Mouse (Mus musculus) adrenal gland, adult 10 weeks (tissue): ENCODE measurements around the gene Ranbp3l. TPM values are rescaled to one million over a fixed set of nuclear protein-coding genes. Genes with fewer than 3 reads are reported as not detected.

Experiments
- polyA plus RNA-seq: library from polyadenylated mRNA; stranded (reverse); fragments of 350-450 nt; fragmentation: Illumina TruSeq; extraction: RNeasy Lipid Tissue Mini Kit (QIAGEN cat#74804); gene quantifications from one replicate; pipeline ENCODE4 v1.2.3, GENCODE M21; 2014; ENCODE audit warnings: low read depth, low replicate concordance

Gene Ranbp3l
- polyA plus RNA-seq, result not detected

DNA sequence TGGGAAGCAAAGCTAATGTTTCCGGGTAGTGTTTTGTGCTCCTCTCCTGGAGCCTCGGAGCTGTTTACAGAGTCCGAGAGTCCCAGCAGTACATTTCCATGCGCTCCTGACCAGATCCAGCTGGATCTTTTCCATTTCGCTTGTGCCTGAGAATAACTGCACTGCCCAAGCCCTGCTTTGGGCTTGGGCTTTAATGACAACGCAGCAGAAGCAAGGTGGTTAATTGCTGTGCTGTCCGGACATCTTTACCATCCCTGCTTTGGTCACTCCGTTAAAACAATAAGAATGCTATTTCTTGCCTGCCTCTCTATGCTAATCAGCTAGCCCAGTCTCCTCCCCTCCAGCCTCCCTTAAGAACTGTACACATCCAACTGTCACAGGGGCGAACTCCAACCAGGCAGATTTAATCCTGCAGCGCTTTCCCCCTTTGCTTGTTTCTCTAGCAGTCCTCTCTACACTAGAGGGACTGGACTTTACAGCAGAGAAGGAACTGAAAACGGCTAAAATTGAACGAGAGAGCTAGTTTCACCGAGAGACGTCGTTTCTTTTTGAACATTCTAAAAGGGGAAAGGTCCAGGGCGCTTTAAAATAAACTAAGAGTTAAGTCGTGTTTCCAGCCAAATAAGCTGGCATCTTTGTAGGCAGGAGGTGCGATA, at the start of gene Ranbp3l:
Gene Ranbp3l, plus strand, starts transcription at position 377 of the 656 bp plus-strand sequence.

DNA sequence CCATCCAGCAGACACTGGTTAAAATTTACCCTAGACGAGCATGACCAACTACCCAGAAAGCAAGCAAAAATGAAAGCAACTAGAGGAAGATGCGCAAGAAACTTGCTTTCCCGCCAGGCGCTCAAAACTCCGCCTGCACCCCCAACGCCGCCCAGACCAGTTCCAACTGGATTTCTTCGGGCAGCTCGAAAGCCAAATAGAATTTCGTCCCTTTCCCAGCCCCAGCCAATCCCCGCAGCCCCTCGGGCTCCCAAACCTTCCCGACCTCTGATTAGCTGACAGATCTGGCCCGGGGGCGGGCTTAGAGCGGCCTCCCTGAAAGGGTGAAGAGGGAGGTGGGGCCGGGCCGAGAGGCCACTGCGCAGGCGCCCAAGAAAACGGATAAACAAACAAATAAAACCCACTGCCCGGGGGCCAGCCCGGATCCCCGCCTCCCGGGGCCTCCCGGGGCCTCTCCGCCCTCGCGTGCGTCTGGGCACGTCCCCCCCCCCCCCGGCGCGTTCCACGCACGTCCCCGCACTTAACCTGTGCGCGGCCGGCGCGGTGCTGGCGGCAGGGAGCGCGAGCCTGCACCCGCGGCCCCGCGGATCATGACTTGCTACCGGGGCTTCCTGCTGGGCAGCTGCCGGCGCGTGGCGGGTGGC, 103.3 kb downstream of the Ranbp3l start, which contains the start of gene Nadk2:
Gene Nadk2, plus strand, starts transcription at position 349 of the 644 bp plus-strand sequence.

Other genes starting within 250 kb of the Ranbp3l start
- 158 TPM for gene Nadk2, start 103.3 kb downstream of the Ranbp3l start, polyA plus RNA-seq
- 102 TPM for gene Lmbrd2, start 172.6 kb downstream of the Ranbp3l start, polyA plus RNA-seq
- 5.5 TPM for gene Skp2, start 187.5 kb downstream of the Ranbp3l start, polyA plus RNA-seq